Mouse (Mus musculus): ENCODE measurements around the gene Ero1l.

Ero1l gene

GRCm38 (mm10) chr14:45304389-45304788 is 14.2 kb downstream of the Ero1l start:
- DNase-seq, result no peak

- DNase-seq, result no peak
These were observed 14.6 kb downstream of the Ero1l start for GRCm38 (mm10) chr14:45303939-45304338.

- no peak for DNase-seq
These were observed 27.0 kb downstream of the Ero1l start for GRCm38 (mm10) chr14:45291608-45292007.

- no peak for DNase-seq
These were observed 36.5 kb downstream of the Ero1l start for GRCm38 (mm10) chr14:45282066-45282465.

- no peak for DNase-seq
These were observed 42.8 kb downstream of the Ero1l start for GRCm38 (mm10) chr14:45275816-45276215.

GRCm38 (mm10) chr14:45263831-45264592 is 54.6 kb downstream of the Ero1l start:
- no peak for DNase-seq

- DNase-seq, result no peak
These were observed 67.0 kb downstream of the Ero1l start for GRCm38 (mm10) chr14:45251548-45252076.

GRCm38 (mm10) chr14:45241613-45242012 is 77.0 kb downstream of the Ero1l start:
- no peak for DNase-seq

- no peak for DNase-seq
These were observed 79.5 kb downstream of the Ero1l start for GRCm38 (mm10) chr14:45239042-45239441.

All from right cerebral cortex, adult 18-20 months (tissue).